12 mouse cellular contexts compared by ENCODE assay signal in genomic region chr2:92442419-92443001, GRCm38 (mm10). TPM values are rescaled to one million over a fixed set of nuclear protein-coding genes. Genes with fewer than 3 reads are reported as not detected.
DNase-seq lines count a peak whose midpoint lies in the region; ATAC-seq and TF ChIP-seq lines count a peak whose summit lies in the region.
"Had no signal": no experiment of that assay in that cellular context is flagged by ENCODE, and none has a peak within 500 bp of the region (broad histone marks: within the 10 kb centered on the region; RNA-seq: fewer than 3 reads in every experiment).

No protein-coding gene starts in this region.

- no peak overlapping the region for H3K27ac ChIP-seq in midbrain, embryonic 11.5 days (ENCODE audit: low read depth, low read length)
- H3K27ac ChIP-seq in midbrain, postnatal 0 days (ENCODE audit: low read depth, low read length): no peak overlapping the region; the same call in 1 of the 2 replicates
- H3K27ac ChIP-seq in hindbrain, embryonic 10.5 days: 0 out of 2 replicates have a peak overlapping the region, but pooled peaks have one; percentile 35
- H3K27ac ChIP-seq: embryonic facial prominence, embryonic 15.5 days had no signal

- TF ChIP-seq CTCF in midbrain, postnatal 0 days (IDR thresholded peaks at IDR 0.05): no peak

- peak; percentile 81 to 84 for DNase-seq in frontal cortex, adult 2 months (ENCODE audit: extremely low spot score in 1 of 2, low spot score in 1 of 2)
- DNase-seq in frontal cortex, postnatal 14 days (ENCODE audit: low spot score in 2 of 2): no peak
- peak; percentile 21 for DNase-seq in midbrain, embryonic 11.5 days (ENCODE audit: low spot score, missing footprints)
- DNase-seq in midbrain, postnatal 0 days (ENCODE audit: low spot score): no peak
- DNase-seq in hindbrain, embryonic 10.5 days (ENCODE audit: low spot score): no peak
- DNase-seq in right cerebral cortex, postnatal 25 days: peak; percentile 67
- DNase-seq in adrenal gland, adult 8-10 months: no peak
- no peak for DNase-seq in adrenal gland, adult (ENCODE audit: inconsistent age in 2 of 2, low spot score in 1 of 2)
- DNase-seq: kidney, postnatal 14 days; liver had no signal

- no peak overlapping the region for H3K9ac ChIP-seq in midbrain, embryonic 11.5 days (ENCODE audit: low read length)
- no peak overlapping the region for H3K9ac ChIP-seq in midbrain, postnatal 0 days (replicated peaks; ENCODE audit: low read length, poor library complexity, severe bottlenecking)
- H3K9ac ChIP-seq: embryonic facial prominence, embryonic 15.5 days had no signal

- H3K36me3 ChIP-seq in midbrain, embryonic 11.5 days (ENCODE audit: control insufficient read depth, insufficient read depth, low read length): no peaks in the 10 kb centered on the region
- no peaks in the 10 kb centered on the region for H3K36me3 ChIP-seq in midbrain, postnatal 0 days (ENCODE audit: insufficient read depth, low read length)
- H3K36me3 ChIP-seq in hindbrain, embryonic 10.5 days: no peaks in the 10 kb centered on the region
- H3K36me3 ChIP-seq: embryonic facial prominence, embryonic 15.5 days had no signal

- H3K4me3 ChIP-seq in midbrain, embryonic 11.5 days (ENCODE audit: low read depth, low read length): no peak overlapping the region
- H3K4me3 ChIP-seq in midbrain, postnatal 0 days (ENCODE audit: low read depth, low read length): no peak overlapping the region
- H3K4me3 ChIP-seq in hindbrain, embryonic 10.5 days: no peak overlapping the region
- H3K4me3 ChIP-seq: embryonic facial prominence, embryonic 15.5 days had no signal

- no peak overlapping the region for H3K4me2 ChIP-seq in midbrain, embryonic 11.5 days
- H3K4me2 ChIP-seq in midbrain, postnatal 0 days (ENCODE audit: low read depth, low read length, poor library complexity, severe bottlenecking): no peak overlapping the region
- H3K4me2 ChIP-seq: embryonic facial prominence, embryonic 15.5 days had no signal

- no peak for ATAC-seq in midbrain, embryonic 11.5 days (ENCODE audit: low FRiP score)
- ATAC-seq in midbrain, postnatal 0 days (ENCODE audit: low FRiP score): no peak

- no peaks in the 10 kb centered on the region for H3K4me1 ChIP-seq in midbrain, embryonic 11.5 days (ENCODE audit: control insufficient read depth, insufficient read depth, low read length)
- no peaks in the 10 kb centered on the region for H3K4me1 ChIP-seq in midbrain, postnatal 0 days (ENCODE audit: insufficient read depth, low read length)
- H3K4me1 ChIP-seq in hindbrain, embryonic 10.5 days (replicated peaks): peaks cover 26% of the 10 kb centered on the region

- H3K9me3 ChIP-seq in midbrain, embryonic 11.5 days (ENCODE audit: control insufficient read depth, low read length): no peaks in the 10 kb centered on the region
- no peaks in the 10 kb centered on the region for H3K9me3 ChIP-seq in midbrain, postnatal 0 days (ENCODE audit: low read length)
- no peaks in the 10 kb centered on the region for H3K9me3 ChIP-seq in hindbrain, embryonic 10.5 days
- H3K9me3 ChIP-seq: embryonic facial prominence, embryonic 15.5 days had no signal

- no peaks in the 10 kb centered on the region for H3K27me3 ChIP-seq in midbrain, embryonic 11.5 days (ENCODE audit: control insufficient read depth, insufficient read depth, low read length)
- no peaks in the 10 kb centered on the region for H3K27me3 ChIP-seq in midbrain, postnatal 0 days (ENCODE audit: insufficient read depth, low read length)
- H3K27me3 ChIP-seq in hindbrain, embryonic 10.5 days (ENCODE audit: insufficient read depth, poor library complexity, severe bottlenecking): no peaks in the 10 kb centered on the region; the same call in 1 of the 2 replicates
- H3K27me3 ChIP-seq: embryonic facial prominence, embryonic 15.5 days had no signal

- WGBS in midbrain, embryonic 11.5 days: 85% methylated on average over 12 of the region's 12 CpGs
- 73% methylated on average over 12 of the region's 12 CpGs for WGBS in midbrain, postnatal 0 days
- 79% methylated on average over 12 of the region's 12 CpGs for WGBS in hindbrain, embryonic 10.5 days

RNA-seq across cellular contexts. Expression of gene Cry2, which starts 8.7 kb away (rescaled TPM):
- polyA plus RNA-seq in frontal cortex, adult 2 months (2012; rRNA removed): 94.1 and 100 TPM in 2 replicates
- 20.5 and 21.9 TPM in 2 replicates for polyA plus RNA-seq in midbrain, embryonic 11.5 days (2014; fragmentation: Nextera tagmentation; extraction: Ambion mirVana)
- 41.9 and 48.4 TPM in 2 replicates for total RNA-seq in midbrain, postnatal 0 days (2014; rRNA removed)
- 50.6 and 55.2 TPM in 2 replicates for polyA plus RNA-seq in midbrain, postnatal 0 days (2015; fragmentation: Nextera tagmentation; extraction: Ambion mirVana)
- polyA plus RNA-seq in hindbrain, embryonic 10.5 days (2016; fragmentation: Nextera tagmentation; extraction: Ambion mirVana): 26.0 and 31.7 TPM in 2 replicates
- 10 to 100 TPM; 44.0 to 57.9 (median 47.5) TPM for total RNA-seq in adrenal gland, adult 8-10 months (2022)

RNA-seq across cellular contexts. Expression of gene Slc35c1, which starts 17.8 kb away (rescaled TPM):
- polyA plus RNA-seq in frontal cortex, adult 2 months (2012; rRNA removed): 13.3 and 14.7 TPM in 2 replicates
- 9.2 and 9.5 TPM in 2 replicates for polyA plus RNA-seq in midbrain, embryonic 11.5 days (2014; fragmentation: Nextera tagmentation; extraction: Ambion mirVana)
- total RNA-seq in midbrain, postnatal 0 days (2014; rRNA removed): 8.9 and 18.6 TPM in 2 replicates
- polyA plus RNA-seq in midbrain, postnatal 0 days (2015; fragmentation: Nextera tagmentation; extraction: Ambion mirVana): 16.8 and 18.8 TPM in 2 replicates
- polyA plus RNA-seq in hindbrain, embryonic 10.5 days (2016; fragmentation: Nextera tagmentation; extraction: Ambion mirVana): 13.8 and 14.0 TPM in 2 replicates
- 10 to 100 TPM; 15.7 to 24.0 (median 19.6) TPM for total RNA-seq in adrenal gland, adult 8-10 months (2022)

RNA-seq across cellular contexts. Expression of gene Mapk8ip1, which starts 41.4 kb away (rescaled TPM):
- polyA plus RNA-seq in frontal cortex, adult 2 months (2012; rRNA removed): 288 and 299 TPM in 2 replicates
- polyA plus RNA-seq in midbrain, embryonic 11.5 days (2014; fragmentation: Nextera tagmentation; extraction: Ambion mirVana): 34.5 and 37.1 TPM in 2 replicates
- total RNA-seq in midbrain, postnatal 0 days (2014; rRNA removed): 286 and 357 TPM in 2 replicates
- 176 and 178 TPM in 2 replicates for polyA plus RNA-seq in midbrain, postnatal 0 days (2015; fragmentation: Nextera tagmentation; extraction: Ambion mirVana)
- polyA plus RNA-seq in hindbrain, embryonic 10.5 days (2016; fragmentation: Nextera tagmentation; extraction: Ambion mirVana): 55.0 and 75.5 TPM in 2 replicates
- total RNA-seq in adrenal gland, adult 8-10 months (2022): 10 to 100 TPM; 34.6 to 43.3 (median 38.7) TPM
- total RNA-seq: granulocyte monocyte progenitor cell, adult 5-6 weeks had no signal

Comparison
In these comparisons a context has a peak if more than half of its experiments do, and no peak if none do; other contexts are left out.
1. DNase-seq: peak in frontal cortex, adult 2 months (2 of 2), midbrain, embryonic 11.5 days (single experiment) and right cerebral cortex, postnatal 25 days (single experiment); none in frontal cortex, postnatal 14 days (0 of 2), midbrain, postnatal 0 days (single experiment), hindbrain, embryonic 10.5 days (single experiment), adrenal gland, adult 8-10 months (single experiment) and adrenal gland, adult (0 of 2).